Mouse (Mus musculus): ENCODE results near the gene Zfhx3.

GRCm38 (mm10) chr8:107972198-107972597 lies 29.8 kb downstream of the Zfhx3 start:
- no peak for TF ChIP-seq POLR2A (IDR thresholded peaks at IDR 0.05; ENCODE audit: borderline replicate concordance, low read depth, low read length)
- TF ChIP-seq CTCF (IDR thresholded peaks at IDR 0.05; ENCODE audit: low read depth, low read length) = no peak
